Mouse (Mus musculus): Measurements from ENCODE around the gene Slc16a11.

GRCm38 (mm10) chr11:70171181-70171580 is 41.4 kb upstream of the Slc16a11 start:
- TF ChIP-seq CTCF (IDR thresholded peaks at IDR 0.05; ENCODE audit: control insufficient read depth, insufficient read depth, insufficient read length) (no peak), MAX (IDR thresholded peaks at IDR 0.05) (no peak), CEBPB (IDR thresholded peaks at IDR 0.05; ENCODE audit: low read depth) (no peak), MYOD1 (IDR thresholded peaks at IDR 0.05; ENCODE audit: control insufficient read depth, insufficient read length, low read depth) (no peak)
